Mouse (Mus musculus) inflammation-experienced regulatory T-cells, adult 6 months (primary cell): ENCODE data around the gene Macf1. TPM values are rescaled to one million over a fixed set of nuclear protein-coding genes. Genes with fewer than 3 reads are reported as not detected.

Experiments
- ATAC-seq: one replicate; pipeline ENCODE4 v1.8.0; 2017
- polyA plus RNA-seq, 3 experiments: library from polyadenylated mRNA; unstranded; fragments of 100-300 nt; shearing (Covaris generic); gene quantifications; one replicate each; pipeline ENCODE4 v1.2.1; 2017

The Macf1 gene
- polyA plus RNA-seq, result 100 to 1,000 TPM in 2 of 3 experiments, 10 to 100 TPM in 1; 87.3 to 165 (median 153) TPM

GRCm38 (mm10) chr4:123684260-123684659 is at the start of gene Macf1:
TSS of gene Macf1 (minus strand) at chr4:123684360.
- no peak for ATAC-seq

GRCm38 (mm10) chr4:123733532-123733931 is 49.4 kb upstream of the Macf1 start:
- ATAC-seq, result no peak

GRCm38 (mm10) chr4:123732921-123733320 is 48.8 kb upstream of the Macf1 start:
- ATAC-seq, result no peak

GRCm38 (mm10) chr4:123732163-123732910 is 48.2 kb upstream of the Macf1 start:
- no peak for ATAC-seq

GRCm38 (mm10) chr4:123721761-123722160 is 37.6 kb upstream of the Macf1 start:
- no peak for ATAC-seq

GRCm38 (mm10) chr4:123718434-123718780 is 34.2 kb upstream of the Macf1 start:
- peak; percentile 1 for ATAC-seq

- ATAC-seq, result peak; percentile 98
Observed at GRCm38 (mm10) chr4:123717574-123718433, 33.6 kb upstream of the Macf1 start, which contains the start of gene Ndufs5. TSS of gene Ndufs5 (minus strand) at chr4:123718202.

- ATAC-seq, result no peak
Observed at GRCm38 (mm10) chr4:123712431-123712830, 28.3 kb upstream of the Macf1 start.

- ATAC-seq, result no peak
Observed at GRCm38 (mm10) chr4:123707340-123707739, 23.2 kb upstream of the Macf1 start.

GRCm38 (mm10) chr4:123705340-123705739 is 21.2 kb upstream of the Macf1 start:
- no peak for ATAC-seq

- ATAC-seq, result no peak
Observed at GRCm38 (mm10) chr4:123693384-123693783, 9.2 kb upstream of the Macf1 start.

GRCm38 (mm10) chr4:123692071-123692470 is 7.9 kb upstream of the Macf1 start:
- no peak for ATAC-seq

GRCm38 (mm10) chr4:123690311-123690710 is 6.2 kb upstream of the Macf1 start:
- ATAC-seq, result no peak

- no peak for ATAC-seq
Observed at GRCm38 (mm10) chr4:123687025-123687781, 3.0 kb upstream of the Macf1 start.

GRCm38 (mm10) chr4:123686368-123687024 is 2.3 kb upstream of the Macf1 start:
- ATAC-seq, result no peak

- no peak for ATAC-seq
Observed at GRCm38 (mm10) chr4:123685506-123686242, 1.5 kb upstream of the Macf1 start.

- ATAC-seq, result no peak
Observed at GRCm38 (mm10) chr4:123685046-123685445, 886 bp upstream of the Macf1 start.

GRCm38 (mm10) chr4:123682291-123682690 is 1.9 kb downstream of the Macf1 start:
- no peak for ATAC-seq

GRCm38 (mm10) chr4:123680962-123681361 is 3.2 kb downstream of the Macf1 start:
- no peak for ATAC-seq

GRCm38 (mm10) chr4:123677060-123677804 is 6.9 kb downstream of the Macf1 start:
- no peak for ATAC-seq

GRCm38 (mm10) chr4:123670598-123670997 is 13.6 kb downstream of the Macf1 start:
- ATAC-seq, result no peak
